Mouse (Mus musculus) thymus, postnatal 14 days (tissue): Measurements from ENCODE around the gene Atg16l2.

Source experiments
- DNase-seq: peaks from one replicate; pipeline ENCODE4 v3.0.0; 2021

Gene Atg16l2

GRCm38 (mm10) chr7:101301881-101302456 is at the start of gene Atg16l2:
TSS of gene Atg16l2 (minus strand) at chr7:101302251.
- DNase-seq, result peak; percentile 98

GRCm38 (mm10) chr7:101349861-101350260 is 47.8 kb upstream of the Atg16l2 start:
- DNase-seq, result no peak

GRCm38 (mm10) chr7:101348312-101348711 is 46.3 kb upstream of the Atg16l2 start:
- DNase-seq, result no peak

DNA sequence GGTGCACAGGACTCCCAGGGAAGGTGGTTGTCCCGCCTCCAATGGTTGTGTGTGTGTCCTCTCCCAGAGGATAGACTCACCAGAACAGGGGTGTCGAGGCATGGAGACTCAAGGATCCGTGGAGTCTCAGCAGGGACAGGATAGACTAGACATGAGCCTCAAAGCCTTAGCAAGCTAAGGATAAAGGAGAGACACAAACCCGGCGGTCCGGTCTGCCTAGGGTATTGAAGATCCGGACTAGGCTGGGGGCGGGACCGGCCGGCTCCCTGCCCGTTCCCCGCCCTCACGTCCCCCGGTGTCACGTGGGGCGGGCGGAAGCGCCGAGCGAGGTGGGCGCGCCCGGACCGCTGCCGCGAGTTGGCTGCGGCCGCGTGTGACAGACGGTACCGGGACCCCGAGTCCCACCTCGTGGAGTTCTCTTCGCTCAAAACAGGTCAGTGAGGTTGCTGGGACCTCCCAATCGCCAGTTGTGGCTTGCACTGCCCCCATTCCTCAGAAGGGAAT is 45.8 kb upstream of the Atg16l2 start, which contains the start of gene Arap1:
Arap1 (plus strand) TSS at position 301 of the 504 bp plus-strand sequence.
- peak; percentile 67 for DNase-seq

DNA sequence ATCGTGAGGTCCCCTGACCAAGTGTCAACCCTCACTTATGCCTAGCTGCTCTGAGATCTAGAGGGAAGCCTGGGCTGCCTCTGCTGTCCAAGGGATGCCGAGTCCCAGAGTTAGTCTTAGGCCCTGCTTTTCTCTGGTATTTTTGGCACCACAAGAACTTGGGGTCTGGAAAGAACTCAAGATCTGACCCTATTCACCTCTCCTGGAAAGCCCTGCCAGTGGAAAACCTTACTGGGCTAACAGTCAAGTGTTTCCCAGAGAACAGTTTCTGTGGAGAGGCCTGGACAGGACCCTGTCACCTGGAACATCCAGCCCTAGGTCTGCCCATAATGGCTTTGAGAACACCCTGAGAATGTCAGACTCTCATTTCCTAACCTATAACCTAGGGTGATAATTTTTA is 44.9 kb upstream of the Atg16l2 start:
- no peak for DNase-seq

DNA sequence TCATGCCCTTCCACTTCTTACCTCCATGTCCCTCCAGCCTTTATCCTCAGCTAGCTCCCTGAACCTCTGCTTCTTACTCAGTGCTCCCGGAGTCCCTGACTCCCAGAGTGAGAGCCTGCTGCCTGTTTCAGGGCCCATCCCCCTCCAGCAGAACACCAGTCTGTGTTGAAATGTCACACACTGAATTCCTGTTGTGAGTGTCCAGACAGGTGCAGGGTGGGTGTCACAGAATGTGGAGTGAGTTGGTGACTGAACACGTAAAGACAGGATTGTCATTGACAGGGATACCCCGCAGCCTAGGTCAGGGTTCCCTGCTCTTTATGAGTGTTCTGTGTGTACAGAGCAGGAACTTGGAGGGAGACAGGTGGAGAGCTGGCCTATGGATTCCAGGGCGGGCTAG is 42.8 kb upstream of the Atg16l2 start:
- no peak for DNase-seq

DNA sequence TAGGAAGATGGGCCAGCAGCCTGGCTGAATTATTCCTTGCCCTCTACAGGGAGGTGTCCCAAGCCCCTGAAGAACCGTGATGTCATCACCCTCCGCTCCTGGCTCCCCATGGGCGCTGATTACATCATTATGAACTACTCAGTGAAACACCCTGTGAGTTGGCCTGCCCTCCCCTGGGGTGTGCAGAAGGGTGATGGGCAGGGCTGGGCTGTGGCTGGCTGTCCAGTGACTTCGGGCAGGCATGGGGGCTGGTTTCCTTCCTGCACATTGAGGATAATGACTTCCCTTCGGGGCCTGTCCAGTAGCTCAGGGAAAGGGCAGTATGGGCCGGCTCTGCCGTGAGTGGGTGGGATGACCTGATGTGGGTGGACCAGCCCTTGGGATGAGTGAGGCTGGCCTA is 41.1 kb upstream of the Atg16l2 start:
- no peak for DNase-seq

GRCm38 (mm10) chr7:101341405-101341804 is 39.4 kb upstream of the Atg16l2 start:
- peak; percentile 64 for DNase-seq

GRCm38 (mm10) chr7:101337401-101337800 is 35.4 kb upstream of the Atg16l2 start:
- no peak for DNase-seq

DNA sequence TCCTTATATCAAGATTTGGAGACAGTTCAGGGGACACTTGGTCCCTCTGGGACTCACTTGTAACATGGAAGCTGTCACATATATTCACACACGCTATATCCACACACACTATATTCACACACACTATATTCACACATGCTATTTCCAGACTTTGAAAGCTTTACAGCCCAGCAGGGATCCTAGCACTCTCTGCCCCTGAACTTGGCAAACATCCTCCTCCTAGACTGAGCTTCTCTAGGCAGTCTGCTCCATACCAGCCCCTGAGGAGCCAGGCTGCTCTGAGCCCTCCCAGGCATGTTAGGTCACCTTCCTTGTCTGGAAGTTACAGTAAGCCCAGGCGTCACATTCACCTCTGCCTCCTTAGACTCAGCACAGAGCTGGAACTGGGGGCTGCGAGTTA is 34.6 kb upstream of the Atg16l2 start:
- no peak for DNase-seq

- DNase-seq, result no peak
Observed at GRCm38 (mm10) chr7:101335228-101335627, 33.2 kb upstream of the Atg16l2 start.

DNA sequence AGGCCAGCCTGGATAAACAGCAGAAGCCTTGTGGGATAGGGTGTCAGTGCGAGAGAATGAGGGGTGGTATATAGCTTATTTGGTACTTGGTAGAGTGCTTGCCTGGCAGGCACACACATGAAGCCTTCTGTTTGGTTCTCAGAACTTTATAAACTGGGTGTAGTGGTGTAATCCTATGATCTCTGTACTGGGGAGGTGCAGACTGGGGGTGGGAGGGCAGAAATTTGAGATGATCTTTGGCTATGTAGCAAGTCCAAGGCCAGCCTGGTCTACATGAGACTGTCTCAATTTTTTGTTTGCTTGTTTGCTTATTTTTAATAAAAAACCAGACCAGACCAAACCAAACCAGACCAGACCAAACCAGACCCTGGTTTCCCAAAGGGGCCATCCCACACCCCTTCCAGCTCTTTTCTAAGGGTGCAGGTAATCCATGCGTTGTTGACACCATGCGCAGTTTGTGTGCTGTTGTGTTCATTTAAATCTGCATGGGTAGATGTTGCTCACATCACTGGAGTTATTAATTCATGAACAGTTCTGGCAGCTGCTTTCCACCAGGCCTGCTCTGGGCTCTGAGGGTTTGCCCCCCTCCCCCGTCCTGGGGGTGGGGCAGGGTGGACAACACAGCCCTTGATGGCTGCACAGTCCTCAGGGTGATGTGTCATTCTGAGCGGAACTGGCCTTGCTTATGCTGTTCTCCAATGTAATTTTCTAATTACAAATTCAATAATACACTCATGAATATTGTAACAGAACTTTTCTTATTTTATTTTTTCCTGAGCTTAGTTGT is 30.2 kb upstream of the Atg16l2 start:
- DNase-seq, result no peak

GRCm38 (mm10) chr7:101330841-101331173 is 28.8 kb upstream of the Atg16l2 start:
- DNase-seq, result no peak

DNA sequence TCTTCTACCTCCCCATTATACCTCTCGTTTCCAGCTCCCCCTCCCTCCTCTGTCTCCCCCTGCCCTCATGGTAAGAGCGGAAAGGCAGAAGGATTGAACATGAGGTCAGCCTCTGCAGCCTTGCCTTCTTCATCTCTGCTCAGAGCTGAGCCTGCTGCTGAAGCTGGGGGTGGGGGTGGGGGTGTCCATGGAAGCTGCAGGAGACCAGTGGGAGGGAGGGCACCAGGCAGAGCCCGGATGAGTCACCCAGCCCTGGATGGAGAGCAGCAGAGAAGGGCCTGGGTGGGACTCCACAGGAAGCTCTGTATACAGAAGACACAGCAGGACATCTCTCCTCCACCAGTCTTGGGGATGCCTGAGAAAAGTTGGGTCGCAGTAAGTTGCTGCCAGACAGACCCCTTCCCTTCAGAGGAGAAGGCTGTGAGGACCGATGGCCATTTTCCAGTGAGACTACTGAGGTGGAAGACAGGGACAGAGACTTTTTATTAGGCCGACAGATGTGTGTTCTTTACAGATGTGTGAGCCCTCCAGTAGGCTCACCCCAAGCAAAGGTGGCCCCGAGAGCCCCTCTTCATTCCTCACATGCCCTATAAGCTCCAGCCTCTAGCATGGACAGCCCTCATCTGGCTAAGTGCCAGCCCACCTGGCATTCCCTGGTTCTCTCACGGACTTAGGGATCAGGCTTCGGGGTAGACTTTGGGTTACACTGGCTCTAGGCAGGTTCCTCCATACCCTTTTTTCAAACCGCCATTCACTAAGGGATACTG is 28.2 kb upstream of the Atg16l2 start:
- DNase-seq, result no peak

DNA sequence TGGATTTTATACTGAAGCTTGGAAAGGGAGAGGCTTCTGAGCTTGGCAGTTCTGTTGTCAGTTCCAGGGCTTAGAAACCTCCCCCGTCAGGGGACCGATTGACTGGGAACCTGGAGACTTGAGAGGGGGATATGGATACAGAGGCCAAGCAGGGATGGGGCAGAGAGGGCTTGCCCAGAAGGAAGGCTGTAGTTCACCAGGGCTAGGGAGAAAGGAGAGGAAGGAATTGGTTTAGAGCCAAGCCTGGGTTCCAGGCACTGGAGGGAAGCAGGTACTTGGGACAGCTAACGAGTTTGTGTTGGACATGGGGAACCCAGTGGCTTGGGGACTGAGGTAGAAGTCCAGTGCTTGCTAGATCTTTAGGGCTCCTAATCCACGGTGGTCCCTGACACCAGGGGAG is 27.6 kb upstream of the Atg16l2 start:
- DNase-seq, result no peak

DNA sequence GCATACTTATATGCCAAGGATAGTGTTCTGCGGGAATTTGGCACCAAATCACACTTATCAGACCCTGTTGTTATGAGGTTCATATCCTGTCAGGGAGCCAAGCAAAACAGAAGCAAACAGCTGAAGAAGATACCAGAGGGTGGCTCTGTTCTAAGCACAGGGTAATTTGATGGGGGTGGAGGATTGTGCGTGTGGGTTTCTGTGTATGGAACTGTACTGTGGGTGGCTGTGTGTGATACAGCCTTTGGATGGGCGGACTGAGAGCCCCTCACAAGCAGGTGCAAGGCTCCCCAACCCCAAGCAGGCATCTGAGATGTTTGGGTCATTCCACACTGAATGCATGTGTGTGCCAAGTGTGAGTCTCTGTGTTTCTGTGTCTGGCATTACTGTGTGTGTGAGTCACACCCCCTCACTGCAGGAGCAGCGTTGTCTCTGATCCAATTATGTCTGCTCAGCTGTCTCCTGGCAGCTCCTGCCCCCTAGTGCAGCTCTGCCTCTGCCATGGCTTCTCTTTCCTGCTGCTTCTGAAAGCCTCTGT is 26.6 kb upstream of the Atg16l2 start:
- no peak for DNase-seq

- DNase-seq, result no peak
Observed at GRCm38 (mm10) chr7:101327786-101328185, 25.7 kb upstream of the Atg16l2 start.

- no peak for DNase-seq
Observed at GRCm38 (mm10) chr7:101327263-101327662, 25.2 kb upstream of the Atg16l2 start.

- DNase-seq, result no peak
Observed at GRCm38 (mm10) chr7:101326006-101326405, 24.0 kb upstream of the Atg16l2 start.

GRCm38 (mm10) chr7:101324142-101324962 is 22.3 kb upstream of the Atg16l2 start:
- DNase-seq, result no peak

- DNase-seq, result no peak
Observed at GRCm38 (mm10) chr7:101323141-101323594, 21.1 kb upstream of the Atg16l2 start.

- peak; percentile 55 for DNase-seq
Observed at GRCm38 (mm10) chr7:101321218-101321827, 19.3 kb upstream of the Atg16l2 start.
